Mouse (Mus musculus) ES-Bruce4 (cell line): ENCODE measurements around the gene Ssh1. TPM values are rescaled to one million over a fixed set of nuclear protein-coding genes. Genes with fewer than 3 reads are reported as not detected.

Experiments used
- H3K27ac ChIP-seq: 2 replicates; pipeline ENCODE4 v1.5.1; 2012; ENCODE audit warnings: low read length, inconsistent platforms; ENCODE audit not compliant: insufficient read depth
- H3K27me3 ChIP-seq: 2 replicates; pipeline ENCODE4 v1.6.1; 2012; ENCODE audit warnings: mild to moderate bottlenecking, low read length, inconsistent platforms; ENCODE audit not compliant: control insufficient read depth, poor library complexity, insufficient read depth, severe bottlenecking
- H3K36me3 ChIP-seq: 2 replicates; pipeline ENCODE4 v1.6.1; 2012; ENCODE audit warnings: inconsistent platforms, mild to moderate bottlenecking, low read length, moderate library complexity; ENCODE audit not compliant: control insufficient read depth, poor library complexity, insufficient read depth, severe bottlenecking
- H3K4me1 ChIP-seq: one replicate; pipeline ENCODE4 v1.8.1; 2011; ENCODE audit warnings: low read length; ENCODE audit not compliant: control insufficient read depth, insufficient read depth
- H3K4me3 ChIP-seq: 2 replicates; pipeline ENCODE4 v1.5.1; 2011; ENCODE audit warnings: low read depth, mild to moderate bottlenecking, low read length
- H3K9ac ChIP-seq: 2 replicates; pipeline ENCODE4 v1.6.1; 2012; ENCODE audit warnings: low read depth, mild to moderate bottlenecking, inconsistent platforms; ENCODE audit not compliant: poor library complexity, severe bottlenecking
- H3K9me3 ChIP-seq: replicated peaks from 2 replicates; pipeline ENCODE4 v1.6.1; 2012; ENCODE audit warnings: mild to moderate bottlenecking, low read length, inconsistent platforms; ENCODE audit not compliant: control insufficient read depth, poor library complexity, insufficient read depth, severe bottlenecking
- CTCF ChIP-seq: IDR thresholded peaks from one replicate; pipeline ENCODE4 v1.8.1; 2011; ENCODE audit warnings: low read depth, low read length
- EP300 ChIP-seq: IDR thresholded peaks from 2 replicates; pipeline ENCODE4 v1.6.1; 2011; ENCODE audit warnings: low read depth, low read length; ENCODE audit not compliant: insufficient read depth
- POLR2A ChIP-seq: IDR thresholded peaks from one replicate; pipeline ENCODE4 v1.8.1; 2011; ENCODE audit warnings: low read length; ENCODE audit not compliant: insufficient read depth
- polyA plus RNA-seq: library from polyadenylated mRNA; stranded (reverse); fragments of >200 nt; gene quantifications from 2 replicates; pipeline ENCODE4 v1.2.4, GENCODE M21; 2011; ENCODE audit warnings: low read depth; ENCODE audit not compliant: missing spikeins, insufficient read depth, insufficient read length

The Ssh1 gene
- polyA plus RNA-seq, 1 experiment, result 23.5 TPM

GRCm38 (mm10) chr5:113930648-113931609, 62.8 kb downstream of the Ssh1 start:
- Histone ChIP-seq H3K27me3 (no peaks in the 10 kb centered on the region), H3K4me1 (peaks cover 4% of the 10 kb centered on the region), H3K36me3 (no peaks in the 10 kb centered on the region), H3K9ac (0 out of 2 replicates have a peak overlapping the region, but pooled peaks have one; percentile 3), H3K9me3 (peaks cover 4% of the 10 kb centered on the region; the same call in 1 of the 2 replicates), H3K27ac (no peak overlapping the region), H3K4me3 (peak overlapping the region; percentile 4)
- no peak for TF ChIP-seq POLR2A
- TF ChIP-seq CTCF, result no peak
- TF ChIP-seq EP300, result no peak

DNA sequence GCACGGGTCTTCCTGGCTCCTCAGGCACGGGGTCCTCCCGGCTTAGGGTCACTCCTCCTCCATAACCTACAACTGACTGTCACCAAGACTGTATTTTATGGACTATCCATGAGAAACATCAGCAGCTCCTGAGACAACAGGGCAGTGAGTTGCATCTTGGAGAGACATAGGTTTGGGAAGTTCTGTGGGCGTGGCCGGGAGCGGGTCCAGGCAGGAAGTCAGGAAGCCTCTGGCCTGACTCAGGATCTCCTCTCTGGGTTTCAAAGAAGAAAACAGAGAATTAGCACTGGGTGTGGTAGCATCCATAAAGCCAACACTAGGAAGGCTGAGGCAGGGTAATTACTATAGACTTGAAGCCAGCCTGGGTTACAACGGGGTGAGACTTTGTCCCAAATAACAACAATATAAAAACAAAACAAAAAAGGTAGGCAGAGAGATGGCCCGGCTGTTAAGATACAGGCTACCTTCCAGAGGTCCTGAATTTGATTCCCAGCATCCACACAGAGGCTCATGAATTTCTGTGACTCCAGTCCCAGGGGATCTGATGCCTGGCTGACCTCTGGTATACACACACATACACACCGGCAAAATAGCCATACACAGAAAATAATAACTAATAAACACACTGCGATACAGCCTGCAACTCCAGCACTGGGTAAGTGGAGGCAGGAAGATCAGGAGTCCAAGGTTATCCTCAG, 63.6 kb downstream of the Ssh1 start:
- no peak for TF ChIP-seq POLR2A
- Histone ChIP-seq H3K27ac (peak overlapping the region; percentile 35), H3K27me3 (no peaks in the 10 kb centered on the region), H3K36me3 (no peaks in the 10 kb centered on the region), H3K9ac (no peak overlapping the region), H3K4me1 (peaks cover 4% of the 10 kb centered on the region), H3K4me3 (no peak overlapping the region), H3K9me3 (peaks cover 4% of the 10 kb centered on the region; the same call in 1 of the 2 replicates)

- Histone ChIP-seq H3K4me1 (peaks cover 4% of the 10 kb centered on the region), H3K36me3 (no peaks in the 10 kb centered on the region), H3K27me3 (no peaks in the 10 kb centered on the region), H3K27ac (peak overlapping the region; percentile 35), H3K9ac (no peak overlapping the region), H3K9me3 (peaks cover 4% of the 10 kb centered on the region; the same call in 1 of the 2 replicates), H3K4me3 (no peak overlapping the region)
- TF ChIP-seq POLR2A (no peak), EP300 (no peak), CTCF (no peak)
These were observed 64.2 kb downstream of the Ssh1 start for GRCm38 (mm10) chr5:113929526-113929925.

DNA sequence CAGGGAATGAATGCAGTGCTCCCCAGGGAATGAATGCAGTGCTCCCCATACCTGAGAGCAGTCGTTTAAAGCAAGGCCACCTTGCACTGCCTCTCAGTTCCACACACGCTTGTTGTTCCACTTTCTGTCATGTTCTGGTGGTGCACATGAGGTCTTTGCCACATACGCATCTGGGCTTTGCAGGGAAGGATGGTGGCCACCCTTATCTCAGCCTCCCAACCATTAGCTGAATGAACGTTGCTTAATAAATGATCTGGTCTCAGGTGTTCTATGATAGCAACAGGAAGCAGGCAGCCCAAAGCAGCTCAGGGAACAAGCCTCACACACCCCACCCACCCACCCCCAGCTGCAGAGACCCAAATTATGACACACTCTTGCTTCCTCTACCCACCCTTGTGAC, 69.1 kb downstream of the Ssh1 start:
- H3K4me3 ChIP-seq, result no peak overlapping the region
- TF ChIP-seq CTCF (no peak), POLR2A (no peak), EP300 (no peak)
- H3K9ac ChIP-seq, result no peak overlapping the region
- no peaks in the 10 kb centered on the region for H3K36me3 ChIP-seq
- peaks cover 4% of the 10 kb centered on the region; the same call in 1 of the 2 replicates for H3K9me3 ChIP-seq
- H3K4me1 ChIP-seq, result no peaks in the 10 kb centered on the region
- no peak overlapping the region for H3K27ac ChIP-seq
- H3K27me3 ChIP-seq, result no peaks in the 10 kb centered on the region

GRCm38 (mm10) chr5:113921310-113922166, 72.2 kb downstream of the Ssh1 start:
- TF ChIP-seq CTCF, result no peak
- TF ChIP-seq POLR2A, result no peak
- TF ChIP-seq EP300, result no peak
- Histone ChIP-seq H3K9me3 (no peaks in the 10 kb centered on the region), H3K36me3 (no peaks in the 10 kb centered on the region), H3K4me3 (no peak overlapping the region), H3K9ac (no peak overlapping the region), H3K4me1 (no peaks in the 10 kb centered on the region), H3K27ac (no peak overlapping the region), H3K27me3 (no peaks in the 10 kb centered on the region)
